Mouse (Mus musculus): ENCODE results near the gene Ppp2r1b.

Gene Ppp2r1b

GRCm38 (mm10) chr9:50920933-50921895 is 76.1 kb downstream of the Ppp2r1b start:
- DNase-seq = no peak

GRCm38 (mm10) chr9:50922363-50923153 is 77.5 kb downstream of the Ppp2r1b start:
- no peak for DNase-seq

- no peak for DNase-seq
Observed at GRCm38 (mm10) chr9:50924454-50924853, 79.4 kb downstream of the Ppp2r1b start.

GRCm38 (mm10) chr9:50925801-50926200 is 80.7 kb downstream of the Ppp2r1b start:
- no peak for DNase-seq

- no peak for DNase-seq
Observed at GRCm38 (mm10) chr9:50929986-50930385, 84.9 kb downstream of the Ppp2r1b start.

- no peak for DNase-seq
Observed at GRCm38 (mm10) chr9:50941804-50942401, 96.8 kb downstream of the Ppp2r1b start.

- DNase-seq = no peak
Observed at GRCm38 (mm10) chr9:50942711-50943110, 97.6 kb downstream of the Ppp2r1b start.
